Mouse (Mus musculus): ENCODE measurements around the gene Amer2.

- TF ChIP-seq CTCF (conservative IDR thresholded peaks at IDR 0.05; ENCODE audit: low read length) (no peak), NANOG (IDR thresholded peaks at IDR 0.05; ENCODE audit: borderline replicate concordance, low read length) (no peak), POU5F1 (IDR thresholded peaks at IDR 0.05; ENCODE audit: borderline replicate concordance, low read length) (no peak)
Measured at GRCm38 (mm10) chr14:60397321-60397720, 24.3 kb downstream of the Amer2 start.
